Mouse (Mus musculus): ENCODE data around the gene Yju2.

Gene Yju2

GRCm38 (mm10) chr17:56008356-56009087 lies 49.6 kb downstream of the Yju2 start:
- under 1% methylated on average over 21 of the region's 21 CpGs for WGBS

- 1% methylated on average over 61 of the region's 62 CpGs for WGBS
Measured at GRCm38 (mm10) chr17:56009088-56009961, 50.4 kb downstream of the Yju2 start.

GRCm38 (mm10) chr17:56009962-56010240 lies 51.0 kb downstream of the Yju2 start:
- WGBS = 20% methylated on average over 2 of the region's 2 CpGs

- WGBS = 50% methylated on average over 14 of the region's 14 CpGs
Measured at GRCm38 (mm10) chr17:56010255-56010654, 51.4 kb downstream of the Yju2 start.

GRCm38 (mm10) chr17:56010681-56011080 lies 51.8 kb downstream of the Yju2 start:
- WGBS = 2% methylated on average over 9 of the region's 9 CpGs

GRCm38 (mm10) chr17:56011441-56011840 lies 52.5 kb downstream of the Yju2 start:
- WGBS = 84% methylated on average over 7 of the region's 7 CpGs

- WGBS = 89% methylated on average over 9 of the region's 9 CpGs
Measured at GRCm38 (mm10) chr17:56015293-56015692, 56.4 kb downstream of the Yju2 start.

- 82% methylated on average over 8 of the region's 8 CpGs for WGBS
Measured at GRCm38 (mm10) chr17:56016382-56016781, 57.5 kb downstream of the Yju2 start.

- WGBS = 51% methylated on average over 15 of the region's 15 CpGs
Measured at GRCm38 (mm10) chr17:56016793-56017785, 58.2 kb downstream of the Yju2 start.

GRCm38 (mm10) chr17:56017848-56018247 lies 58.9 kb downstream of the Yju2 start:
- 75% methylated on average over 7 of the region's 7 CpGs for WGBS

Data from cerebral cortex, adult 2 months (tissue).